Mouse (Mus musculus) C2C12 (cell line): Measurements from ENCODE around the gene Lpp. TPM values are rescaled to one million over a fixed set of nuclear protein-coding genes. Genes with fewer than 3 reads are reported as not detected.

Experiments
- H3K27me3 ChIP-seq: one replicate; pipeline ENCODE4 v1.6.1; 2011; ENCODE audit not compliant: control insufficient read depth, insufficient read depth, insufficient read length
- H3K36me3 ChIP-seq: one replicate; pipeline ENCODE4 v1.6.1; 2011; ENCODE audit not compliant: control insufficient read depth, insufficient read depth
- H3K4me3 ChIP-seq: one replicate; pipeline ENCODE4 v1.5.1; 2011; ENCODE audit warnings: mild to moderate bottlenecking, control low read depth; ENCODE audit not compliant: poor library complexity, insufficient read depth, severe bottlenecking
- H3K79me2 ChIP-seq: one replicate; pipeline ENCODE4 v1.6.1; 2011; ENCODE audit not compliant: control insufficient read depth, insufficient read depth
- H3K79me3 ChIP-seq: one replicate; pipeline ENCODE4 v1.6.1; 2011; ENCODE audit warnings: low read depth, control low read depth
- H3ac ChIP-seq: one replicate; pipeline ENCODE3; 2011; ENCODE audit warnings: low read depth; ENCODE audit not compliant: control insufficient read depth, insufficient read length
- CEBPB ChIP-seq: IDR thresholded peaks from one replicate; pipeline ENCODE4 v1.6.1; 2011; ENCODE audit warnings: low read depth, mild to moderate bottlenecking, control low read depth, moderate library complexity
- CTCF ChIP-seq: IDR thresholded peaks from one replicate; pipeline ENCODE4 v1.5.1; 2011; ENCODE audit not compliant: control insufficient read depth, insufficient read depth, insufficient read length
- FOSL1 ChIP-seq: IDR thresholded peaks from one replicate; pipeline ENCODE4 v1.8.0; 2011; ENCODE audit warnings: mild to moderate bottlenecking, low read length; ENCODE audit not compliant: poor library complexity, insufficient read depth, severe bottlenecking
- MAX ChIP-seq: IDR thresholded peaks from one replicate; pipeline ENCODE4 v1.6.1; 2011; ENCODE audit warnings: mild to moderate bottlenecking, control low read depth
- MYOD1 ChIP-seq: IDR thresholded peaks from one replicate; pipeline ENCODE4 v1.6.1; 2011; ENCODE audit warnings: low read depth; ENCODE audit not compliant: control insufficient read depth, insufficient read length
- MYOG ChIP-seq: IDR thresholded peaks from one replicate; pipeline ENCODE4 v1.6.1; 2011; ENCODE audit not compliant: control insufficient read depth, insufficient read length; ENCODE audit errors: extremely low read depth
- USF1 ChIP-seq: IDR thresholded peaks from one replicate; pipeline ENCODE4 v1.6.1; 2011; ENCODE audit warnings: low read depth, mild to moderate bottlenecking, control low read depth, moderate library complexity
- polyA plus RNA-seq: library from polyadenylated mRNA; unstranded; fragments of >200 nt; fragmentation: generic; extraction: Trizol; gene quantifications from one replicate; pipeline ENCODE4 v1.2.1, GENCODE M21; 2012; ENCODE audit warnings: missing spikeins

Lpp gene
- polyA plus RNA-seq, 1 experiment = 9.6 TPM

- no peak for TF ChIP-seq FOSL1
- TF ChIP-seq MYOD1 = no peak
- no peak for TF ChIP-seq CEBPB
- TF ChIP-seq USF1 = no peak
- TF ChIP-seq MYOG = no peak
- no peak for TF ChIP-seq MAX
- TF ChIP-seq CTCF = no peak
- H3K4me3 ChIP-seq = peak overlapping the region; percentile 50
- peaks cover 43% of the 10 kb centered on the region for H3K79me3 ChIP-seq
- H3ac ChIP-seq = peak overlapping the region; percentile 77
- peaks cover 57% of the 10 kb centered on the region for H3K79me2 ChIP-seq
- no peaks in the 10 kb centered on the region for H3K27me3 ChIP-seq
- no peaks in the 10 kb centered on the region for H3K36me3 ChIP-seq
These were observed 1.1 kb downstream of the Lpp start for GRCm38 (mm10) chr16:24394211-24394991.

- Histone ChIP-seq H3K79me2 (peaks cover 64% of the 10 kb centered on the region), H3K27me3 (no peaks in the 10 kb centered on the region), H3K79me3 (peaks cover 47% of the 10 kb centered on the region), H3K36me3 (no peaks in the 10 kb centered on the region), H3ac (no peak overlapping the region), H3K4me3 (no peak overlapping the region)
- no peak for TF ChIP-seq MAX
- TF ChIP-seq USF1 = no peak
- no peak for TF ChIP-seq CTCF
- TF ChIP-seq MYOD1 = no peak
- no peak for TF ChIP-seq CEBPB
- no peak for TF ChIP-seq FOSL1
- TF ChIP-seq MYOG = no peak
These were observed 1.8 kb downstream of the Lpp start for GRCm38 (mm10) chr16:24395100-24395499.

GRCm38 (mm10) chr16:24396504-24396903, 3.2 kb downstream of the Lpp start:
- no peaks in the 10 kb centered on the region for H3K27me3 ChIP-seq
- no peak overlapping the region for H3K4me3 ChIP-seq
- peaks cover 54% of the 10 kb centered on the region for H3K79me3 ChIP-seq
- no peak for TF ChIP-seq USF1
- no peak for TF ChIP-seq FOSL1
- no peak for TF ChIP-seq MYOD1
- no peak for TF ChIP-seq MAX
- TF ChIP-seq CEBPB = no peak
- no peak for TF ChIP-seq CTCF
- TF ChIP-seq MYOG = no peak
- H3ac ChIP-seq = no peak overlapping the region
- peaks cover 78% of the 10 kb centered on the region for H3K79me2 ChIP-seq
- no peaks in the 10 kb centered on the region for H3K36me3 ChIP-seq

GRCm38 (mm10) chr16:24398476-24398875, 5.2 kb downstream of the Lpp start:
- H3K27me3 ChIP-seq = no peaks in the 10 kb centered on the region
- H3K79me2 ChIP-seq = peaks cover 95% of the 10 kb centered on the region
- no peak overlapping the region for H3ac ChIP-seq
- no peak overlapping the region for H3K4me3 ChIP-seq
- TF ChIP-seq USF1 (no peak), MAX (no peak), CTCF (no peak), CEBPB (no peak), MYOD1 (no peak), MYOG (no peak), FOSL1 (no peak)
- peaks cover 10% of the 10 kb centered on the region for H3K36me3 ChIP-seq
- peaks cover 63% of the 10 kb centered on the region for H3K79me3 ChIP-seq

- peaks cover 98% of the 10 kb centered on the region for H3K79me2 ChIP-seq
- TF ChIP-seq MYOD1 (no peak), MYOG (no peak), USF1 (no peak), CTCF (no peak), MAX (no peak), FOSL1 (no peak)
These were observed 5.6 kb downstream of the Lpp start for GRCm38 (mm10) chr16:24398893-24399292.

More at GRCm38 (mm10) chr16:24398893-24399292, 5.6 kb downstream of the Lpp start:
- H3ac ChIP-seq = no peak overlapping the region
- peaks cover 12% of the 10 kb centered on the region for H3K36me3 ChIP-seq
- no peaks in the 10 kb centered on the region for H3K27me3 ChIP-seq
- no peak overlapping the region for H3K4me3 ChIP-seq
- peaks cover 67% of the 10 kb centered on the region for H3K79me3 ChIP-seq
